Mouse (Mus musculus) testis, adult 2 months (tissue): ENCODE measurements at regions not wholly inside any gene's neighbourhood (a gene's known extent, or its start where the extent isn't known, plus 50 kb on each side); places are given as distances from the start of the nearest gene placed in this dataset.

Experiments used
- H3K27ac ChIP-seq: fragments of 200-500 bp; 2 replicates; pipeline ENCODE4 v1.5.1; 2012; ENCODE audit warnings: low read depth, low read length; ENCODE audit not compliant: control insufficient read depth, insufficient read depth
- H3K27me3 ChIP-seq: fragments of 200-500 bp; 2 replicates; pipeline ENCODE4 v1.6.1; 2012; ENCODE audit warnings: mild to moderate bottlenecking, low read length, moderate library complexity; ENCODE audit not compliant: control insufficient read depth, insufficient read depth
- H3K36me3 ChIP-seq: fragments of 200-500 bp; 2 replicates; pipeline ENCODE4 v1.6.1; 2012; ENCODE audit warnings: mild to moderate bottlenecking, low read length; ENCODE audit not compliant: control insufficient read depth, insufficient read depth
- H3K4me1 ChIP-seq: fragments of 200-500 bp; 2 replicates; pipeline ENCODE4 v1.6.1; 2012; ENCODE audit warnings: low read length; ENCODE audit not compliant: control insufficient read depth, insufficient read depth
- H3K4me3 ChIP-seq: fragments of 200-500 bp; 2 replicates; pipeline ENCODE4 v1.5.1; 2012; ENCODE audit warnings: low read depth, mild to moderate bottlenecking, low read length, moderate library complexity, mixed read lengths; ENCODE audit not compliant: control insufficient read depth
- CTCF ChIP-seq: fragments of 200-500 bp; IDR thresholded peaks from 2 replicates; pipeline ENCODE4 v1.5.1; 2012; ENCODE audit warnings: low read depth, mild to moderate bottlenecking, inconsistent platforms, low read length, moderate library complexity; ENCODE audit not compliant: control insufficient read depth, insufficient read depth, insufficient replicate concordance
- POLR2A ChIP-seq: fragments of 200-500 bp; IDR thresholded peaks from 2 replicates; pipeline ENCODE4 v1.6.1; 2012; ENCODE audit warnings: low read depth, mild to moderate bottlenecking, inconsistent platforms, low read length, moderate library complexity; ENCODE audit not compliant: control insufficient read depth

- no peak for TF ChIP-seq CTCF
- TF ChIP-seq POLR2A = no peak
- Histone ChIP-seq H3K4me1 (peaks cover 6% of the 10 kb centered on the region), H3K4me3 (no peak overlapping the region), H3K27me3 (no peaks in the 10 kb centered on the region), H3K27ac (no peak overlapping the region), H3K36me3 (no peaks in the 10 kb centered on the region)
Measured at GRCm38 (mm10) chr12:26068685-26069008, 346.4 kb downstream of the Rnf144a start.

- TF ChIP-seq POLR2A (no peak), CTCF (no peak)
- no peak overlapping the region for H3K27ac ChIP-seq
- H3K36me3 ChIP-seq = no peaks in the 10 kb centered on the region
- H3K4me1 ChIP-seq = peaks cover 6% of the 10 kb centered on the region
- H3K27me3 ChIP-seq = no peaks in the 10 kb centered on the region
- no peak overlapping the region for H3K4me3 ChIP-seq
Measured at GRCm38 (mm10) chr12:26067866-26068684, 347.0 kb downstream of the Rnf144a start.

DNA sequence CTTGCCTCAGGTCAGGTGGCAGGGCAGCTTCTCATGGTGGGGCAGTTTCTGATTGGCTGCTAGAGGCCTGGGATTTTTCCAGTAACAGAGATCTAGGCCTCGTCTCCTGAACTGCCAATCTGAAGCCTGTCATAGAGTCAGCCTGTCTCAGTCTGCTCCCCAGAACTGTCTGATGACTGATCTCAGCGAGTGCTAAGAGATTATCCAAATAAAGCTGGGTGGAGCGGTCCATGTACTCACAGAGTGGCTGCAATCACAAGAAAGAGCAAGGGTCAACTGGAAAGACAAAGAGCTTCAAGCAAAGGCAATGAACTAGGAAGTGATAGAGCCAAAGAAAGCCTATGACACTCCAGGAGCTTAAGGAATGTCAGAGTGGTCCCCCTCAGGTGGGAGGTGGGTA is 354.7 kb downstream of the Rnf144a start:
- Histone ChIP-seq H3K27me3 (no peaks in the 10 kb centered on the region), H3K36me3 (no peaks in the 10 kb centered on the region), H3K4me1 (no peaks in the 10 kb centered on the region), H3K4me3 (no peak overlapping the region), H3K27ac (no peak overlapping the region)
- TF ChIP-seq CTCF = no peak
- no peak for TF ChIP-seq POLR2A

DNA sequence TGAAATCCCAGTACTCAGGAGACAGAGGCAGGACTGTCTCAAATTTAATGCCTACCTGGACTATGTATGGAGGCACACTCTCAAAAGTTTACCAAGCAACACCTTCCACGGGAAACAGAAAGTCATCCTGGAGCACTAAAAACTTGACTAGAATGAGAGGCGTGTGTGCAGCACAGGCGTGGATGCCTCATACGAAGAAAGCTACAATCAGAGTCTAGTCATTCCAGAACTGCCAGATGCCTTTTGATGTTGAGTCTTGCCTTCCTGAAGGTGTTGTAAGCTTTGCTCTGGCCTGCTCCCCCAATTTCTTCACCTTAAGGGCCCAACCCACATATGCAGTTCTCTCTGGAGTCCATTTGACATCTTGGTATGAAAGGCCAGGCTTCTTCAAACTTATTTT is 356.0 kb downstream of the Rnf144a start:
- no peaks in the 10 kb centered on the region for H3K4me1 ChIP-seq
- no peaks in the 10 kb centered on the region for H3K27me3 ChIP-seq
- no peak for TF ChIP-seq POLR2A
- no peak for TF ChIP-seq CTCF
- no peaks in the 10 kb centered on the region for H3K36me3 ChIP-seq
- no peak overlapping the region for H3K4me3 ChIP-seq
- no peak overlapping the region for H3K27ac ChIP-seq

DNA sequence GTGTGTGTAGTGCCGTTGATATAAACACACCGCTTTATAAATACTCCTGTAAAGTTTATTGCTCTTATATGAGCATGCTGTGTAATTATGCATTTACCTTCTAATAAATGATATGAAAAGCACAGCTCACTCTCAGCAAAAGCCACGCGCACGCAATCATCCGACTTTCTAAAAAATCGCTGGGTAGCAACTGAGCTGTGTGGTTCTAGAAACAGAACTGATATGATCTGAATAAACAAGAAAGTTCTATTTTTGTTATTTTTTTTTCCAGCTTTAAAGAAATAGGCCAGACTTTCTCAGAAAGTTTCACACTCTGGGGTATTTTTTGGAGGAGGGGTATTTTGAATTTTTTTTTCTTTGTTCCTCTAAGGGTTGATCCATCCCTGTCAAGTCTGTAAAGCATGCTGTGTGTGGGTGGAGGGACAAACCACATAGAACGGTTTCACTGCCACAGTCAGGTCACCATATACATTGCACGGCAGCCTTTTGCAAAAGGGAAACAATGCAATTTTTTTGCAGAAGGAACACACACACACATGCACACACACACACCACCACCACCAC is 357.5 kb downstream of the Rnf144a start:
- no peak overlapping the region for H3K27ac ChIP-seq
- TF ChIP-seq CTCF = no peak
- no peak for TF ChIP-seq POLR2A
- no peaks in the 10 kb centered on the region for H3K4me1 ChIP-seq
- no peaks in the 10 kb centered on the region for H3K27me3 ChIP-seq
- no peak overlapping the region for H3K4me3 ChIP-seq
- H3K36me3 ChIP-seq = no peaks in the 10 kb centered on the region

GRCm38 (mm10) chr12:26046991-26047390 is 368.1 kb downstream of the Rnf144a start:
- TF ChIP-seq CTCF (no peak), POLR2A (no peak)
- H3K4me3 ChIP-seq = no peak overlapping the region
- H3K36me3 ChIP-seq = no peaks in the 10 kb centered on the region
- H3K27ac ChIP-seq = no peak overlapping the region
- no peaks in the 10 kb centered on the region for H3K4me1 ChIP-seq
- H3K27me3 ChIP-seq = no peaks in the 10 kb centered on the region

DNA sequence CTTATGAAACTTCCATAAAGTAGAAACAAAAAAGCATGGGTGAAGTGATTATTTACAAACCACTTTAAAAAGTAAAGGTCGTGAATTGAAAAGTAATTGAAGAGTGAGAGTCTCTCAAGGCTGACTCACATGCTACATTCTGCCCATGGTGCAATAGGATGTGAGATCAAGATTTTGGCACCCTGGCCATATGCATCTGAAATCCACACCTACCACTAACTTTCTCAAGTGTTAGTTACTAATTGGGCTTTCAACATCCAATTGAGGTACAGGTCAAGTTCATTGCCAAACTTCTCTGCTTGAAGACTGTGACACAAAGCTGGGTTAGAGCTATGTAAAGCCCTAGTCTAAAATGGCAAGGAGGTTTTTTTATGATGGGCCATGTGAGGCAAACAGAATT is 369.7 kb downstream of the Rnf144a start:
- no peak for TF ChIP-seq CTCF
- no peak for TF ChIP-seq POLR2A
- H3K36me3 ChIP-seq = no peaks in the 10 kb centered on the region
- H3K4me3 ChIP-seq = no peak overlapping the region
- H3K27me3 ChIP-seq = no peaks in the 10 kb centered on the region
- no peak overlapping the region for H3K27ac ChIP-seq
- H3K4me1 ChIP-seq = no peaks in the 10 kb centered on the region

- no peaks in the 10 kb centered on the region for H3K4me1 ChIP-seq
- no peaks in the 10 kb centered on the region for H3K27me3 ChIP-seq
- no peak overlapping the region for H3K4me3 ChIP-seq
- TF ChIP-seq POLR2A (no peak), CTCF (no peak)
- H3K27ac ChIP-seq = no peak overlapping the region
- H3K36me3 ChIP-seq = no peaks in the 10 kb centered on the region
Measured at GRCm38 (mm10) chr12:26012951-26013350, 402.1 kb downstream of the Rnf144a start.
